Mouse (Mus musculus) heart, embryonic 12.5 days (tissue): Measurements from ENCODE around the gene E130114P18Rik. TPM values are rescaled to one million over a fixed set of nuclear protein-coding genes. Genes with fewer than 3 reads are reported as not detected.

Experiments
- ATAC-seq: fragments of 200-750 bp; cut with Nextera tagmentation; 2 replicates; pipeline ENCODE4 v1.8.0; 2017; ENCODE audit warnings: moderate TSS enrichment, moderate library complexity; ENCODE audit not compliant: insufficient number of reproducible peaks, low FRiP score
- H3K27ac ChIP-seq: fragments of 300-500 bp; sonication (generic); 2 replicates; pipeline ENCODE4 v1.5.1; 2016; ENCODE audit warnings: mild to moderate bottlenecking, moderate library complexity; ENCODE audit not compliant: poor library complexity, severe bottlenecking
- H3K27me3 ChIP-seq: fragments of 300-500 bp; sonication (generic); replicated peaks from 2 replicates; pipeline ENCODE4 v1.6.1; 2016; ENCODE audit warnings: mild to moderate bottlenecking, moderate library complexity
- H3K36me3 ChIP-seq: fragments of 300-500 bp; sonication (generic); 2 replicates; pipeline ENCODE4 v1.6.1; 2016; ENCODE audit warnings: mild to moderate bottlenecking, moderate library complexity
- H3K4me1 ChIP-seq: fragments of 300-500 bp; sonication (generic); replicated peaks from 2 replicates; pipeline ENCODE4 v1.6.1; 2016; ENCODE audit warnings: mild to moderate bottlenecking
- H3K4me2 ChIP-seq: fragments of 300-500 bp; sonication (generic); 2 replicates; pipeline ENCODE4 v1.6.1; 2016; ENCODE audit warnings: mild to moderate bottlenecking, moderate library complexity
- H3K4me3 ChIP-seq: fragments of 300-500 bp; sonication (generic); 2 replicates; pipeline ENCODE4 v1.5.1; 2016; ENCODE audit warnings: mild to moderate bottlenecking
- H3K9ac ChIP-seq: fragments of 300-500 bp; sonication (generic); 2 replicates; pipeline ENCODE4 v1.6.1; 2016; ENCODE audit warnings: mild to moderate bottlenecking, moderate library complexity
- H3K9me3 ChIP-seq: fragments of 300-500 bp; sonication (generic); replicated peaks from 2 replicates; pipeline ENCODE4 v1.6.1; 2016; ENCODE audit warnings: mild to moderate bottlenecking, moderate library complexity
- WGBS: fragments of 180-500 bp; shearing (Covaris S2); methylation state at CpG from one replicate; pipeline ENCODE4 v1.1.7; 2016; 5-methylcytosine and 5-hydroxymethylcytosine counted together
- polyA plus RNA-seq: library from polyadenylated mRNA; unstranded; fragments of >200 nt; fragmentation: Nextera tagmentation; extraction: Ambion mirVana; gene quantifications from 2 replicates; pipeline ENCODE4 v1.2.1, GENCODE M21; 2016

E130114P18Rik gene
- polyA plus RNA-seq: 0.50 and 0.74 TPM in 2 replicates

DNA sequence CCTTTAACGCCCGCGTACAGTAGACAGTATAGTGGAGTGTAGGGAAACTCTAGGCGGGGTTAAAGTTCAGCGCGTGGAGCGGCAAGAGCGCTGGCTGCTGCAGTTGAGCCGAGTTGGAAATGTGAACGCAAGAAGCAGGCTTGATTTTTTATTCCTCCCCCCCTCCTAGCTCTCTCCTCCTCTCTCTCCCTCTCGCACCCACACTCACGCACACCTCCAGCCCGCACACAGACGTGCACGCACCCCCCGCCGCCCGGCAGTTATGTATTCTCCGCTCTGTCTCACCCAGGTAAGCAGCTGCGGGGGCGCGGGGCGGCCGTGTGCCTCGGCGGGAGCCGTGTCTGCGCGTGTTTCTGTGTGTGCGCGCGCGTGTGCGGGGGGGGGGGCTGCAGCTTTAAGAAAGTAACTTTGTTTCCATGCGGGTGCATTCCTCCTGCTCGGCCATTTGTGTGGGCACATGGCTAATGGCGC is at the start of gene E130114P18Rik:
Gene E130114P18Rik, minus strand, starts transcription at position 373 of the 471 bp plus-strand sequence.
- Histone ChIP-seq H3K4me3 (peak within 1 kb of the TSS; percentile 98), H3K36me3 (0 out of 2 replicates have a peak, but pooled peaks cover under 1% of the 10 kb centered on the region), H3K4me1 (peaks cover 13% of the 10 kb centered on the region), H3K9me3 (no peaks in the 10 kb centered on the region), H3K27me3 (no peaks in the 10 kb centered on the region), H3K4me2 (peak within 1 kb of the TSS; percentile 85), H3K9ac (peak within 1 kb of the TSS; percentile 100), H3K27ac (peak within 1 kb of the TSS; percentile 97)
- peak; percentile 49 for ATAC-seq
- under 1% methylated on average over 37 of the region's 37 CpGs for WGBS

DNA sequence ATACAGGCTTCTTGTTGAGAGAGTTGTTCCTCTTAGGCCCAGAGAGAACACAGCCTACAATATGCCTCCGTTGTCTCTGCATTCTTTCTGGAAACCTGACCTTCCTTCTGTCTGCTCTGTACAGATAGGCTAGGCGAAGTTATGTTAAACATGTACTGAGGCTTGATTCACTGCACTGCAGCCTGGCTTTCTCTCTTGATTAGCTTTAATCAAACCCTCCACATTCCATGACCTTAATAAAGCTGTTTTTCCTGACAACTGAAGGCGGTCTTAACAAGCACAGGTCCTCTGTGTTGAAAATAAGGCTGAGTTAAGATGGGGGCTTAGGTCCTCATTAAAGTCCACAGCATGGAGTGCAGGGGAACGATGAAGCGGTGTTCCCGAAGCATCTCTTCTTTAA is 49.2 kb upstream of the E130114P18Rik start:
- Histone ChIP-seq H3K27ac (peak overlapping the region; percentile 82), H3K27me3 (no peaks in the 10 kb centered on the region), H3K4me1 (peaks cover 77% of the 10 kb centered on the region), H3K4me3 (no peak overlapping the region), H3K4me2 (no peak overlapping the region), H3K9ac (no peak overlapping the region), H3K9me3 (no peaks in the 10 kb centered on the region), H3K36me3 (no peaks in the 10 kb centered on the region)
- 53% methylated on average over 6 of the region's 6 CpGs for WGBS
- ATAC-seq: no peak; the same call in 1 of the 2 replicates

DNA sequence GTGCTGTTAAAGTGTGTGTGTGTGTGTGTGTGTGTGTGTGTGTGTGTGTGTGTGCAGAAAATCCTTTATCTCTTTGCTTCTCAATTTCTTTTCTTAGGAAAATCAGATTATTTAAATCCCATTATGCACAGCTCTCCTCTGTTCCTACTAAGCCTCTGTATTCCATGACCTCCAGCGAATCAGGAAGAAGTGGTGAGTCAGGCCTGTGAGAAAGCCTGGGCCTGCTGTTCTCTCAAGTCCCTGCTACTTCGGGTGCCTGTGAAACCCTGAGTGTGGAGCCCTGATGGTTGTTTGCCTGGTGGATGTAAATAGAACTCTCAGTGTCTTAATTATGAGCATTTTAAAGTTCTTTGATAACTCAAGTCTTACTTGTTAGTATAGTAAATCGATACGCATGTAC is 48.0 kb upstream of the E130114P18Rik start:
- 0 out of 2 replicates have a peak, but pooled peaks cover 2% of the 10 kb centered on the region for H3K36me3 ChIP-seq
- H3K4me1 ChIP-seq: peaks cover 67% of the 10 kb centered on the region
- no peak for ATAC-seq
- peak overlapping the region; percentile 82 for H3K27ac ChIP-seq
- H3K27me3 ChIP-seq: no peaks in the 10 kb centered on the region
- no peak overlapping the region for H3K4me2 ChIP-seq
- no peak overlapping the region for H3K4me3 ChIP-seq
- WGBS: 64% methylated on average over 4 of the region's 4 CpGs
- no peak overlapping the region for H3K9ac ChIP-seq
- H3K9me3 ChIP-seq: no peaks in the 10 kb centered on the region

DNA sequence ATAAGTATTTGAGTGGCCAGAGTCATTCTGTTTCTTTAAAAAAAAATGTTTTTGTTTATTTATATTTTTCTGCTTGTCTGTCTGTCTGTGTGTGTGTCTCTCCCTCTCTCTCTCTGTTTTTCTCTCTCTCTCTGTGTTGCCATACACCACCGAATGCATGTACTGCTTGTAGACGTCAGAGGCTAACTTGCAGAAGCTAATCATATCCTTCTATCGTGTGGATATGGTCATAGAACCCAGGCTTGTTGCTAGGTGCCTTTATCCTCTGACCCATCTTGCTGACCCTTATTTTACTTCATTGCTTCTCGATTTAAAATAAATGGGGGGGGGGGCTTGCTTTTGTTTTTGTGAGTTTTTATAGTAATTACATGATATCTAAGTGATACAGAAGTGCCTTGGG is 47.6 kb upstream of the E130114P18Rik start:
- WGBS: 54% methylated on average over 4 of the region's 4 CpGs
- peaks cover 67% of the 10 kb centered on the region for H3K4me1 ChIP-seq
- H3K9ac ChIP-seq: no peak overlapping the region
- H3K4me3 ChIP-seq: no peak overlapping the region
- H3K4me2 ChIP-seq: no peak overlapping the region
- 0 out of 2 replicates have a peak overlapping the region, but pooled peaks have one; percentile 82 for H3K27ac ChIP-seq
- H3K9me3 ChIP-seq: no peaks in the 10 kb centered on the region
- ATAC-seq: no peak
- no peaks in the 10 kb centered on the region for H3K27me3 ChIP-seq
- 0 out of 2 replicates have a peak, but pooled peaks cover 2% of the 10 kb centered on the region for H3K36me3 ChIP-seq

DNA sequence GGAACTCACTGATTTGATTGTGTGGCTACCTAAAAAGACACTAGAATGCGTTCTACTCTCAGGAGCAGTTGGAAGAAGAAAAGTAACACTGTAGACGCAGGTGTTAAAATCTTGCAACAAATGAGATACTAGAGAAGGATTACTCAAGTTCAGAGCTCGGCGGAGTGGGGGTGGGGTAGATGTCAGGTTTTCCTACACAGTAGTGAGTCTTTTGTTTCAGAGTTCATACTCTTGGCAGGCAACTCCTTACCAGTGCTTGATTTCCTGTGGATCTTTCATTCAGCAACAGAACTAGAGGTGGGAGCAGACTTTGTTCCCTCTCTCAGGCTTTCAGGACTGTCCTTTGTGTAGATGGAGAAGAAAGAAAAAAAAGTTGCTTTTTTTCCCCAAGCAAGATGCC is 46.6 kb upstream of the E130114P18Rik start:
- Histone ChIP-seq H3K27ac (peak overlapping the region; percentile 18; the same call in 1 of the 2 replicates), H3K4me2 (no peak overlapping the region), H3K4me1 (peaks cover 61% of the 10 kb centered on the region), H3K9ac (no peak overlapping the region), H3K27me3 (no peaks in the 10 kb centered on the region), H3K4me3 (no peak overlapping the region), H3K9me3 (no peaks in the 10 kb centered on the region), H3K36me3 (0 out of 2 replicates have a peak, but pooled peaks cover 2% of the 10 kb centered on the region)
- no peak for ATAC-seq
- 48% methylated on average over 4 of the region's 4 CpGs for WGBS

DNA sequence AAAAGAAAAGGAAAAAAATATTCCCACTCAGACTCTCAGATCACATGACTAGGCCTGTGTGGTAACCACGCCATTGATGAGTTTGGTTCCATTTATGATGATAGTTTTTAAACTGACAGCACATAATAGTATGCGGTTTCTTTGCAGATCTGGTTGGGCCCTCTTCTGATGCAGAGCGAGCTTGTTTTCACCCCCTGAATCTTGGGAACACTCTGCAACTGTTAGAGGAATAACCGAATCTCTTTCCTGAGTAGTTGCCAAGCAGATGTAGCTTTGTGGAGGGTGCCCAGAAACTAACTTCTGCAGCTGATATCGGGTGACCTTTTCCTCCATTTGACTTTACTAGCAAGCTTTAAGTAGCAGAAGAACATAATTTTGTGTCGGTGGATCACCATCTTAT is 45.6 kb upstream of the E130114P18Rik start:
- Histone ChIP-seq H3K27me3 (no peaks in the 10 kb centered on the region), H3K4me1 (peaks cover 65% of the 10 kb centered on the region), H3K4me3 (no peak overlapping the region), H3K4me2 (no peak overlapping the region), H3K9me3 (no peaks in the 10 kb centered on the region), H3K9ac (no peak overlapping the region), H3K27ac (no peak overlapping the region), H3K36me3 (0 out of 2 replicates have a peak, but pooled peaks cover 2% of the 10 kb centered on the region)
- ATAC-seq: no peak
- 79% methylated on average over 6 of the region's 6 CpGs for WGBS

DNA sequence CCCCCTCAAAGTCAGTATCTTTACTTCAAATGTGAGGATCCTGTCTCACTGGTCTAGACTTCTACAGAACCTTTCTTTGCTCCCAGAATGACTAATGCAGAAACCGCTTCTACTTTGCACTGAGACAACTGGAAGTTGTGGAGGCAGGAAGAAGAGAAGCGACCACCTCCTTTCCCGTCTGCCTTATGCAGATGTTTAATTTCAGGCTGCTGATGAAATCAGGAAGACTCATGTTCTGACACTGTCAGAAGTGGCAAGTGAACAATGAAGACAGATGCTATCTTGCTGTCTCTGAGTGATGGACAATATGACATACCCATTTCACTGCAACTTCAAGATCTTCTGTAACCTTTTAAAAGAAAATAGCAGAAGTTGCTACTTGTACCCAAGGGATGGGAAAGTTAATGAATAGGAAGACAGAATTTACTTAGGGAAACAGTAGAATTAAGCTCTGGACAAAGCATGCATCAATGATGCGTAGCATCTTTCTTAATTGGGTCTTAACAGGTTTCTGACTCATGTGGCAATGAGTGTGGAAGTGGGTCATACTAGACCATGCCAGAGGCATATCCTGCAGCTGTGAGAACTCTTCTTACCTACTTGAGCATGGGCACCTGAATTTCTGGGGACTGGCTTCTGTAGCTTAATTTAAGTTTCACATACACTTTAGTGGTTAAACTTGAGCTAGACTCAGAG is 43.8 kb upstream of the E130114P18Rik start:
- peaks cover 58% of the 10 kb centered on the region for H3K4me1 ChIP-seq
- H3K9me3 ChIP-seq: no peaks in the 10 kb centered on the region
- no peaks in the 10 kb centered on the region for H3K27me3 ChIP-seq
- ATAC-seq: no peak
- no peak overlapping the region for H3K9ac ChIP-seq
- WGBS: 79% methylated on average over 4 of the region's 4 CpGs
- no peak overlapping the region for H3K4me3 ChIP-seq
- 0 out of 2 replicates have a peak, but pooled peaks cover 2% of the 10 kb centered on the region for H3K36me3 ChIP-seq
- no peak overlapping the region for H3K27ac ChIP-seq
- no peak overlapping the region for H3K4me2 ChIP-seq

DNA sequence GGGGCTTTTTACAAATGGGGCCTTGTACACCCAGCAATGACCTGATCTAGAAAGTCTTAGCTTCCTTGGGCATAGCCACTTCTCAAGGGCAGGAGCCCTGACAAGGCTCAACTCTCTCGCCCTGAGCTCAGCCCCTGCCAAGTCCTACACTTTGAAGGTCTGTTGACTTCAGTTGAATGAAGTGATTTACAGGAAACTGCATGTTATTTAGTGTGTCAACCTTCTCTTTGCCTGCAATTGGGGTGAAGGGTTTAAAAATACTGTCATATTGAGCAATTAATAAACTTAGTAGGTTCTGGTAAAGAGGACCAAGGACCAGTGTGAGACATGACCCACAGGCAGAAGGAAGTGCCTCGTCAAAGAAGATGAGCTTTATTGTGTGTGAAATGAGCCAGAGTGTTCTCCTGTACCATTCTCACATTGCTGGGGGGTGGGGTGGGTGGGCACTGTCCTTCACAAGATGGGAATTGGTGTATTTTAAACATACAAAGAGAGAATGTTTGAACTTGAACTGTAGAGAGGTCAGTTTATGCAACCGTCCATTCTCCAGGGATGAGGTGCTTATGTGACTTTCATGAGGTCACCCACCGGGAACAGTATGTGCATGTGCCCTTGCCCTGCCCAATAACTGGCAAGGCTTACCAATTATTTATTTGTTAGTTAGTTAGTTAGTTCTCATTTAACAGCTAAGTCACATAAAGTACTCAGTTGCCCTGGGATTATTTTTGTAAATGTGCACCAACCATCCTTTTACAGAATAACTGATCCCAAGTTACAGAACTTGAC is 42.8 kb upstream of the E130114P18Rik start:
- 79% methylated on average over 4 of the region's 4 CpGs for WGBS
- 0 out of 2 replicates have a peak, but pooled peaks cover 2% of the 10 kb centered on the region for H3K36me3 ChIP-seq
- no peaks in the 10 kb centered on the region for H3K27me3 ChIP-seq
- H3K9ac ChIP-seq: no peak overlapping the region
- no peaks in the 10 kb centered on the region for H3K9me3 ChIP-seq
- no peak overlapping the region for H3K4me3 ChIP-seq
- ATAC-seq: no peak
- H3K4me2 ChIP-seq: no peak overlapping the region
- peaks cover 50% of the 10 kb centered on the region for H3K4me1 ChIP-seq
- no peak overlapping the region for H3K27ac ChIP-seq

DNA sequence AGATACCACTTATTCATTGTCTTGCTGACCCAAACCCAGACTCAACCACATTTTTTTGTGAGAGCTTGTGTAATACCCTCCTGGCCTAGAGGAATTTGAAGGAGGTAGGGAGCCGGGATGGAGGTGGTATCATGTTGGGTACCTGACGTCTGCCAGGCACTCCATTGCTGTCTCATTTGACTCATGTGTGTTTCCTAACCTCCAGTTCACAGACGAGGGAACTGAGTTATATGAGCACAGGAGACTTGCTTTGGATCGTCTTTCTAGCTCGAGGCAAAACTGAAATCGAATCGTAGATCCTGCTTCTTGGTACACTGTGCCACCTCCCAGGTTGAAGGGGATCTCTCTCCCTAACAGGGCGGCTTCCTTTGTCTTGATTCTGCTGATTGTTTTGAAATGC is 41.2 kb upstream of the E130114P18Rik start:
- H3K27ac ChIP-seq: no peak overlapping the region
- H3K4me1 ChIP-seq: peaks cover 40% of the 10 kb centered on the region
- 81% methylated on average over 8 of the region's 8 CpGs for WGBS
- H3K4me3 ChIP-seq: no peak overlapping the region
- no peaks in the 10 kb centered on the region for H3K9me3 ChIP-seq
- H3K27me3 ChIP-seq: no peaks in the 10 kb centered on the region
- no peak overlapping the region for H3K4me2 ChIP-seq
- ATAC-seq: no peak
- H3K36me3 ChIP-seq: 0 out of 2 replicates have a peak, but pooled peaks cover 2% of the 10 kb centered on the region
- H3K9ac ChIP-seq: no peak overlapping the region

DNA sequence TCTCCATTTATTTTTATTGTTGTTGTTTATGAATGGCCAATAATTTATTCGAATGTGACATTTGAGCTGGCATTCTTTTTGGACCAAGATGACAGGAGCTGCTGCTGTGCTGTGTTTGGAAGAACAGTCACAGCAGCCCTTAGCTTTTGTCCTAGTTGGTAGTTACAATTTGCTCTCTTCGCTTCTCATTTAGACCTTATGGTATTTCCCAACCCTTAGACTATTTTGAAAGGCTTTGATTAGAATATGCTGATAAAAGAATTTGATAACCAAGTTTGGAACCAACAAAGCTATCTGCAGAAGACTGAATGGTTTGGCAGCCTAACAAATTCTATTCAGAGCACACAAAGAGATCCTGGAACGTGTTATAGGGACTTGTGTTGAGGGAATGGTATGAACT is 40.6 kb upstream of the E130114P18Rik start:
- no peak for ATAC-seq
- Histone ChIP-seq H3K4me2 (no peak overlapping the region), H3K36me3 (0 out of 2 replicates have a peak, but pooled peaks cover 2% of the 10 kb centered on the region), H3K27me3 (no peaks in the 10 kb centered on the region), H3K9me3 (no peaks in the 10 kb centered on the region), H3K4me3 (no peak overlapping the region), H3K4me1 (peaks cover 42% of the 10 kb centered on the region), H3K27ac (no peak overlapping the region), H3K9ac (no peak overlapping the region)
- 67% methylated on average over 3 of the region's 3 CpGs for WGBS

DNA sequence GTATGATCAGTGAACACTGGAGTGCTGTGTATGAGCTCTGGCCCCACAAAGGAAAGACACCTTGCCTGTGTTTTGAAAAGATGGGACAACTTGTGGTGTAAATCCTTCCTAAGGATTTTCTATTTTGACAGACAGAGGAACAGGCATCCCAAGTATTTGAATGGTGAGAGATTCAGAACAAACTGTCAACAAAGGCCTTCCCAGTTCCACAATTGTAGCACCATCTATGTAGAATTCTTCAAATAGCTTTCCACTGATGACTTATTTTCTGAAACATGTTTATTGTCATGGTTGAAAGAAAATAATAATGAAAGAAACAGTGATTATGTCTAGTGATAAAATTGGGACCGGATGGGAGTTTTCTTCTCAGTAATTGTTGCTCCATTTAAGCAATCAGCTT is 39.9 kb upstream of the E130114P18Rik start:
- 0 out of 2 replicates have a peak, but pooled peaks cover 2% of the 10 kb centered on the region for H3K36me3 ChIP-seq
- ATAC-seq: no peak
- no peak overlapping the region for H3K4me3 ChIP-seq
- no peak overlapping the region for H3K27ac ChIP-seq
- H3K9me3 ChIP-seq: no peaks in the 10 kb centered on the region
- peaks cover 37% of the 10 kb centered on the region for H3K4me1 ChIP-seq
- no peak overlapping the region for H3K4me2 ChIP-seq
- H3K9ac ChIP-seq: no peak overlapping the region
- H3K27me3 ChIP-seq: no peaks in the 10 kb centered on the region
- 60% methylated on average over 1 of the region's 1 CpGs for WGBS
